Mouse (Mus musculus) stomach, postnatal 0 days (tissue): ENCODE results near the gene Sgsm2. TPM values are rescaled to one million over a fixed set of nuclear protein-coding genes. Genes with fewer than 3 reads are reported as not detected.
A peak's percentile ranks its signal among the peaks of the same experiment; 100 is the strongest.

Experiments used
- ATAC-seq: fragments of 200-750 bp; cut with Nextera tagmentation; 2 replicates; pipeline ENCODE4 v1.8.0; 2017; ENCODE audit not compliant: low FRiP score, low TSS enrichment
- DNase-seq: peaks from one replicate; pipeline ENCODE4 v3.0.0-alpha.2; 2016; ENCODE audit warnings: low spot score
- H3K27ac ChIP-seq: fragments of 300-500 bp; sonication (generic); replicated peaks from 2 replicates; pipeline ENCODE4 v1.5.1; 2014; ENCODE audit warnings: mild to moderate bottlenecking, control low read depth
- H3K27me3 ChIP-seq: fragments of 300-500 bp; sonication (generic); 2 replicates; pipeline ENCODE4 v1.6.1; 2014; ENCODE audit warnings: low read length; ENCODE audit not compliant: control insufficient read depth, insufficient read depth
- H3K36me3 ChIP-seq: fragments of 300-500 bp; sonication (generic); 2 replicates; pipeline ENCODE4 v1.6.1; 2014; ENCODE audit warnings: low read length, mixed read lengths; ENCODE audit not compliant: control insufficient read depth, insufficient read depth
- H3K4me1 ChIP-seq: fragments of 300-500 bp; sonication (generic); replicated peaks from 2 replicates; pipeline ENCODE4 v1.6.1; 2014; ENCODE audit warnings: antibody characterized with exemption; ENCODE audit not compliant: control insufficient read depth, insufficient read depth
- H3K4me2 ChIP-seq: fragments of 300-500 bp; sonication (generic); replicated peaks from 2 replicates; pipeline ENCODE4 v1.6.1; 2014; ENCODE audit warnings: low read depth, mild to moderate bottlenecking, control low read depth, moderate library complexity
- H3K4me3 ChIP-seq: fragments of 300-500 bp; sonication (generic); 2 replicates; pipeline ENCODE4 v1.5.1; 2014; ENCODE audit warnings: low read depth, low read length, control low read depth
- H3K9ac ChIP-seq: fragments of 300-500 bp; sonication (generic); 2 replicates; pipeline ENCODE4 v1.6.1; 2014; ENCODE audit warnings: mild to moderate bottlenecking, low read length, control low read depth, mixed read lengths
- H3K9me3 ChIP-seq: fragments of 300-500 bp; sonication (generic); 2 replicates; pipeline ENCODE4 v1.6.1; 2016; ENCODE audit warnings: low read length; ENCODE audit not compliant: control insufficient read depth
- CTCF ChIP-seq: IDR thresholded peaks from 2 replicates; pipeline ENCODE4 v1.5.1; 2016; ENCODE audit warnings: antibody characterized with exemption, low read depth, mild to moderate bottlenecking, moderate library complexity
- EP300 ChIP-seq: optimal IDR thresholded peaks from 2 replicates; pipeline ENCODE3; 2016; ENCODE audit warnings: antibody characterized with exemption
- WGBS: fragments of 180-500 bp; shearing (Covaris S2); extraction: QIAGEN DNeasy Blood & Tissue Kit; methylation state at CpG from one replicate; pipeline ENCODE4 v1.1.7; 2014; 5-methylcytosine and 5-hydroxymethylcytosine counted together
- polyA plus RNA-seq: library from polyadenylated mRNA; unstranded; fragments of >200 nt; fragmentation: Nextera tagmentation; extraction: Ambion mirVana; gene quantifications from 2 replicates; pipeline ENCODE4 v1.2.1, GENCODE M21; 2015

The Sgsm2 gene
- polyA plus RNA-seq, 1 experiment from 2014 or later: 3.4 TPM

DNA sequence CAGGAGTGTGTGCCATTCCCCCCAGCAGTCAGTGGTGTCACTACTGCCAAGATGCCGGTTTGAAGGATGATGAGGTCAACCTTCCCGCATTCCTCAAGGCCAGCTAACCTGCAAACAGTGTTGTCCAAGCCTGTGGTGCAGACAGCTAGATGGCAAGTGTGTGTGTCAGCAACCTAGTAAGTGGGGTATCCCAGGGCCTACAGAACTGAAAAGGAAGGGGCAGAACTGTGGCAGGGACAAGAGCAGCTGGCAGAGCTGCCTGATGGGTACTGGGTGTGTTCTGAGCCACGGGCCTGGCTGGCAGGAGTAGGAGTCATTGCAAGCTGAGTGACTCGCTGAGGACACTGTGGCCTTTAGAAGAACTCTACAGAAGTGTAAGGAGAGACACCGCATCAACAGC, 34.7 kb downstream of the Sgsm2 start:
- no peak overlapping the region for H3K9ac ChIP-seq
- no peaks in the 10 kb centered on the region for H3K27me3 ChIP-seq
- ATAC-seq (no peak), DNase-seq (no peak)
- H3K36me3 ChIP-seq: no peaks in the 10 kb centered on the region; the same call in 1 of the 2 replicates
- no peak for TF ChIP-seq CTCF
- TF ChIP-seq EP300: no peak
- no peak overlapping the region for H3K4me3 ChIP-seq
- H3K27ac ChIP-seq: no peak overlapping the region
- H3K4me2 ChIP-seq: no peak overlapping the region
- WGBS: 72% methylated on average over 5 of the region's 5 CpGs
- no peaks in the 10 kb centered on the region for H3K9me3 ChIP-seq
- no peaks in the 10 kb centered on the region for H3K4me1 ChIP-seq

DNA sequence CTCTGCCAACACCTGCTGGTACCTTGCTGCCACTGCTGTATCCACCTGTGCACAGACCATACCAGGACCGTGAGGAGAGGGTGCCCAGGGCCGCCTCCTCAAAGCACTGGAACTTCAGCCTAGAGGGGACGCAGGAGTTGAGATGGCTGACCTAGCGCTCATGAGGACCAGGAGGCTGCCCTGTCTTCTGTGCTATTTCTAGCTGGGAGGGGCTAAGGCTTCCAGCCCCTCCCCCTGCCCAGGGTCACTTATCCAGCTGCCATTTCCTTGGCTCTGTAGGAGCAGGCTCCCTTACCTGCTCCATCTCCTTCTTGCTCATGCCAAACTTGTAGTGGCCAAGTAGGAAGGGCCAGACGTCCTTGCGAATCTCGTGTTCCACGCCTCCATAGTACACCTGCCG, 39.1 kb downstream of the Sgsm2 start:
- no peak overlapping the region for H3K4me3 ChIP-seq
- TF ChIP-seq CTCF: no peak
- no peak for TF ChIP-seq EP300
- H3K27ac ChIP-seq: no peak overlapping the region
- WGBS: 88% methylated on average over 9 of the region's 9 CpGs
- DNase-seq: no peak
- ATAC-seq: peak; percentile 14; the same call in 1 of the 2 replicates
- no peaks in the 10 kb centered on the region for H3K27me3 ChIP-seq
- H3K4me1 ChIP-seq: no peaks in the 10 kb centered on the region
- H3K9ac ChIP-seq: no peak overlapping the region; the same call in 1 of the 2 replicates
- no peaks in the 10 kb centered on the region for H3K9me3 ChIP-seq
- no peak overlapping the region for H3K4me2 ChIP-seq
- H3K36me3 ChIP-seq: no peaks in the 10 kb centered on the region

DNA sequence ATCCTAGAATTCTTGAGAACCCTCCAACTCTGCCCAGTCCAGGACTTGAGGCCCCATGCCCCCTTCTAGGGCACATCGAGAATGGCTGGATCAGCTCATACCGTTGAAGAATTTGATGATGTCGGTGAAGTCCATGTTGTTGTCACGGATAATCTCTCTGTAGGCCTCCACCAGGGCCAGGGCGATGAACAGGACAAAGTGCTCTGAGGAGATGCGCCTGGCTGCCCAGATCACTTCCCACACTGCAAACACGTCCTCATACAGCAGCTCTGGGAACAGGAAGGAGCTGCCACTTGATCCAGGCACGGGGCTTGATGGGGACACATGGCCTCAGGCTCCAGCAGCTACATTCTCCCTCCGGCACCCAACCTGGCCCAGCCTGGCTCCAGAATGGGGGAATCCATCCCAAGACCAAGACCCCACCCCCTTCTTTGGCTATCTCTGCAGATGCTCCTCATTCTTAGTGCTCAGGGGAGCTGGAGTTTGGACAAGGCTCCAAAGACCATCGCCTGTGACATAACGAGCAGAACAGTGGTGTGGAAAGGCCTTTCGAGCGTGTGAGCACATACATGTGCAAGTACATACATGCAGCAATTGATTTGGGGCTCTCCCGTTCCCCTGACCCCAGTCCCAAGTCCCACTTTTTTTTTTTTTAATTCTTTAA, 45.7 kb downstream of the Sgsm2 start:
- H3K36me3 ChIP-seq: no peaks in the 10 kb centered on the region
- no peak for DNase-seq
- H3K27me3 ChIP-seq: no peaks in the 10 kb centered on the region
- H3K9ac ChIP-seq: no peak overlapping the region
- ATAC-seq: no peak
- no peak overlapping the region for H3K27ac ChIP-seq
- H3K9me3 ChIP-seq: no peaks in the 10 kb centered on the region
- no peak overlapping the region for H3K4me3 ChIP-seq
- no peaks in the 10 kb centered on the region for H3K4me1 ChIP-seq
- WGBS: 74% methylated on average over 14 of the region's 14 CpGs
- TF ChIP-seq CTCF (no peak), EP300 (no peak)
- H3K4me2 ChIP-seq: no peak overlapping the region

DNA sequence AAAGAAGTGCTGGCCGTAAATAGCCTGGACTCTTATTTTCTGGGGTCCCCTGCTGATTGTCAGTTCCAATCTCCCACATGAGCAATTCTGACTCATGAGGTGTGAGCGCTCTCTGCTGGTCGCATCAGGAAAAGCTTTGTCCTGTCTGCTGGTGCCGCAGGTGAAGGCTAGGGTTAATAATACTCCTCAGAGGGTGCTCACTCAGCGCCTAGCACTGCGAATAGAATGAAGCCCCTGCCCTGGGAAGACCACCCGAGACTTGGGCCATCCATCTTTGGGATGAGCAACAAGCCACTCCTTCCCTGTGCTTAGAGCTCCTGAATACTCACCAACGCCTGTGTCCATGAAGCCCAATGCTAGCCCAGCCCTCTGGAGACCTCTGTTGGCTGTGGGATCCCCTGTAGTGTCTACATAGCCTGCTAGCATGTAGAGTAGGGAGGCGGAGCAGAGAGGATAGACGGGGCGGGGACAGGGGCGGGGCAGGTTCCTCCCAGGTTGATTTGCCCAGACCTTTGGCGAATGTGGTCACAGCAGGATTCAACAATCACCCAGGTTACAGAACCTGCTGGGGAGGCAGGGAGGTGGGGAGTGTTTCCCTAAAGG, 48.8 kb downstream of the Sgsm2 start:
- 8% methylated on average over 13 of the region's 13 CpGs for WGBS
- Histone ChIP-seq H3K4me1 (no peaks in the 10 kb centered on the region), H3K4me3 (no peak overlapping the region), H3K27ac (peak overlapping the region; percentile 45; the same call in 1 of the 2 replicates), H3K9ac (no peak overlapping the region), H3K36me3 (0 out of 2 replicates have a peak, but pooled peaks cover under 1% of the 10 kb centered on the region), H3K4me2 (no peak overlapping the region), H3K27me3 (no peaks in the 10 kb centered on the region), H3K9me3 (no peaks in the 10 kb centered on the region)
- DNase-seq: peak; percentile 90
- peak; percentile 87 for ATAC-seq
- TF ChIP-seq CTCF (peak; percentile 86), EP300 (no peak)

DNA sequence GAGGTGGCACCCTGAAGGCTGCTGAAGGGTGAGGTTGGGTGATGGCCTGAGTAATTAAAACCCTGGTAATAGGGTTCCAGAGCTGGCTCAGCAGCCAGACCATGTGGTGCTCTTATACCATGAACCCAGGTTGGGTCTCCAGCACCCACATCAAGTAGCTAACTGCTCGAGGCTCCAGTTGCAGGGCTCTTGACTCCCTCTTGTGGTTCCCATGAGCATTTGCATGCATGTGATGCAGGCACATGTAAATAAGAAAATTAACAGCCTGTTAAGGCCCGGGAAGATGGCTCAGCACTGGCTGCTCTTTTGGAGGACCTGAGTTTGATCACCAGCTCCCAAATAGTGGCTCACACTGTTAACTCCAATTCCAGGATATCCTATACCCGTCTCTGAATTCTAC, 51.1 kb downstream of the Sgsm2 start:
- Histone ChIP-seq H3K9ac (no peak overlapping the region), H3K4me3 (no peak overlapping the region), H3K27ac (no peak overlapping the region), H3K36me3 (0 out of 2 replicates have a peak, but pooled peaks cover 6% of the 10 kb centered on the region), H3K4me2 (no peak overlapping the region), H3K4me1 (no peaks in the 10 kb centered on the region), H3K9me3 (no peaks in the 10 kb centered on the region), H3K27me3 (no peaks in the 10 kb centered on the region)
- no peak for TF ChIP-seq EP300
- peak; percentile 66 for TF ChIP-seq CTCF
- DNase-seq (no peak), ATAC-seq (no peak)
- 69% methylated on average over 3 of the region's 3 CpGs for WGBS

DNA sequence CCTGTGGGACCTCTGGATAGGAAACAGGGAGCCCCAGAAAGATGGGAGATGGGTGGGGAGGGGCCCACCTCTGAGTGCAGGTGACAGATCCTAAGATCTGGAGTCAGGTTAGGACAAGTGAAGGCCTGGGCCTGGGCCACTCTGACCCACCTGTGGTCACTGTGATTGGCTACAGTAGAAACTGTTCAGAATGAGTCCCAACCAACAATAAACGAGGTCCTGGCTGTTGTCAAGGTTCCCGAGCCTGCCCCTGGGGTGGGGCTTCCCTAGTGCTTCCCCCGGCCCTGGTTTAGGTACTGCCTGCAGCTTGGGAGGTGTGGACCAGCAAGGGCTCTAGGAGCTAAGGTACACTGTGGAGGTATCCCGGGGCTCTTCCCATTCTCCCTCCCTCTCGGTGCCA, 53.1 kb downstream of the Sgsm2 start:
- ATAC-seq: no peak
- no peak overlapping the region for H3K9ac ChIP-seq

More for the DNA sequence above, 53.1 kb downstream of the Sgsm2 start:
- 0 out of 2 replicates have a peak overlapping the region, but pooled peaks have one; percentile 24 for H3K27ac ChIP-seq
- H3K9me3 ChIP-seq: no peaks in the 10 kb centered on the region
- 61% methylated on average over 5 of the region's 5 CpGs for WGBS
- H3K4me1 ChIP-seq: no peaks in the 10 kb centered on the region; the same call in 1 of the 2 replicates
- 0 out of 2 replicates have a peak, but pooled peaks cover 6% of the 10 kb centered on the region for H3K36me3 ChIP-seq
- H3K4me3 ChIP-seq: no peak overlapping the region
- TF ChIP-seq EP300: no peak
- TF ChIP-seq CTCF: no peak
- no peaks in the 10 kb centered on the region for H3K27me3 ChIP-seq
- no peak overlapping the region for H3K4me2 ChIP-seq
- DNase-seq: peak; percentile 13
